Mouse (Mus musculus) right cerebral cortex, postnatal 10 days (tissue): ENCODE results near the gene Parva.

Source experiments
- DNase-seq, 2 experiments: peaks; one replicate each; pipeline ENCODE4 v3.0.0; 2021; ENCODE audit warnings: low spot score in 2 of 2

Parva gene

GRCm38 (mm10) chr7:112423438-112423837 is 3.9 kb upstream of the Parva start:
- DNase-seq = no peak

GRCm38 (mm10) chr7:112426811-112427210 is 494 bp upstream of the Parva start:
- DNase-seq = no peak

GRCm38 (mm10) chr7:112428158-112428535 is 842 bp downstream of the Parva start:
- peak; percentile 79 to 81 for DNase-seq

- no peak for DNase-seq
These were observed 12.5 kb downstream of the Parva start for GRCm38 (mm10) chr7:112439846-112440245.

GRCm38 (mm10) chr7:112444152-112444984 is 17.1 kb downstream of the Parva start:
- DNase-seq = no peak

GRCm38 (mm10) chr7:112444985-112445367 is 17.7 kb downstream of the Parva start:
- DNase-seq = no peak

- no peak for DNase-seq
These were observed 19.2 kb downstream of the Parva start for GRCm38 (mm10) chr7:112446498-112446897.

GRCm38 (mm10) chr7:112449954-112450700 is 22.8 kb downstream of the Parva start:
- DNase-seq = no peak

- no peak for DNase-seq
These were observed 25.2 kb downstream of the Parva start for GRCm38 (mm10) chr7:112452471-112452870.

- DNase-seq = no peak
These were observed 26.5 kb downstream of the Parva start for GRCm38 (mm10) chr7:112453805-112454214.

GRCm38 (mm10) chr7:112454380-112454779 is 27.1 kb downstream of the Parva start:
- DNase-seq = no peak

GRCm38 (mm10) chr7:112454951-112455350 is 27.6 kb downstream of the Parva start:
- no peak for DNase-seq

- DNase-seq = no peak
These were observed 28.3 kb downstream of the Parva start for GRCm38 (mm10) chr7:112455566-112456110.

- no peak for DNase-seq
These were observed 30.1 kb downstream of the Parva start for GRCm38 (mm10) chr7:112457373-112457772.

GRCm38 (mm10) chr7:112457920-112458319 is 30.6 kb downstream of the Parva start:
- peak in 1 of 2 experiments; percentile 38 for DNase-seq

GRCm38 (mm10) chr7:112458440-112458839 is 31.1 kb downstream of the Parva start:
- DNase-seq = peak; percentile 39 to 53

- DNase-seq = no peak
These were observed 35.8 kb downstream of the Parva start for GRCm38 (mm10) chr7:112463074-112463473.

- DNase-seq = peak in 1 of 2 experiments; percentile 35
These were observed 38.6 kb downstream of the Parva start for GRCm38 (mm10) chr7:112465920-112466319.

GRCm38 (mm10) chr7:112466786-112467185 is 39.5 kb downstream of the Parva start:
- no peak for DNase-seq

GRCm38 (mm10) chr7:112467687-112468111 is 40.4 kb downstream of the Parva start:
- DNase-seq = peak in 1 of 2 experiments; percentile 32

GRCm38 (mm10) chr7:112469817-112470216 is 42.5 kb downstream of the Parva start:
- DNase-seq = peak; percentile 78 to 82

- DNase-seq = peak; percentile 38 to 39
These were observed 44.0 kb downstream of the Parva start for GRCm38 (mm10) chr7:112471316-112471715.
